Mouse (Mus musculus): ENCODE data around the gene Usp13. TPM values are rescaled to one million over a fixed set of nuclear protein-coding genes. Genes with fewer than 3 reads are reported as not detected.

The Usp13 gene
- polyA plus RNA-seq, 1 experiment from 2014 or later = 9.7 TPM

GRCm38 (mm10) chr3:32970257-32970656 lies 152.9 kb downstream of the Usp13 start:
- H3K9ac ChIP-seq (replicated peaks; ENCODE audit: low read depth, low read length) = no peak overlapping the region
- WGBS = 100% methylated on average over 1 of the region's 1 CpGs
- H3K4me3 ChIP-seq (replicated peaks; ENCODE audit: low read length) = no peak overlapping the region
- H3K4me1 ChIP-seq (replicated peaks; ENCODE audit: control insufficient read depth, insufficient read depth, low read length) = 0 out of 2 replicates have a peak, but pooled peaks cover 4% of the 10 kb centered on the region
- no peaks in the 10 kb centered on the region for H3K9me3 ChIP-seq (ENCODE audit: control insufficient read depth, low read length)
- ATAC-seq = no peak
- no peaks in the 10 kb centered on the region for H3K36me3 ChIP-seq (ENCODE audit: control insufficient read depth, insufficient read depth)
- H3K27me3 ChIP-seq (replicated peaks; ENCODE audit: control insufficient read depth, insufficient read depth, low read length) = no peaks in the 10 kb centered on the region
- no peak overlapping the region for H3K4me2 ChIP-seq (ENCODE audit: low read length)
- no peak overlapping the region for H3K27ac ChIP-seq (ENCODE audit: low read length)

- H3K4me3 ChIP-seq (replicated peaks; ENCODE audit: low read length) = no peak overlapping the region
- 0 out of 2 replicates have a peak, but pooled peaks cover 2% of the 10 kb centered on the region for H3K4me1 ChIP-seq (replicated peaks; ENCODE audit: control insufficient read depth, insufficient read depth, low read length)
- H3K27me3 ChIP-seq (replicated peaks; ENCODE audit: control insufficient read depth, insufficient read depth, low read length) = no peaks in the 10 kb centered on the region
- WGBS = 15% methylated on average over 6 of the region's 6 CpGs
- no peaks in the 10 kb centered on the region for H3K36me3 ChIP-seq (ENCODE audit: control insufficient read depth, insufficient read depth)
- no peak overlapping the region for H3K27ac ChIP-seq (ENCODE audit: low read length)
- H3K9me3 ChIP-seq (ENCODE audit: control insufficient read depth, low read length) = no peaks in the 10 kb centered on the region
- ATAC-seq = no peak
- H3K9ac ChIP-seq (replicated peaks; ENCODE audit: low read depth, low read length) = no peak overlapping the region
- H3K4me2 ChIP-seq (ENCODE audit: low read length) = no peak overlapping the region
Measured at GRCm38 (mm10) chr3:32979238-32979637, 161.9 kb downstream of the Usp13 start.

GRCm38 (mm10) chr3:32979981-32980380 lies 162.6 kb downstream of the Usp13 start:
- no peak overlapping the region for H3K4me2 ChIP-seq (ENCODE audit: low read length)
- ATAC-seq = no peak
- 0 out of 2 replicates have a peak, but pooled peaks cover 2% of the 10 kb centered on the region for H3K4me1 ChIP-seq (replicated peaks; ENCODE audit: control insufficient read depth, insufficient read depth, low read length)
- no peaks in the 10 kb centered on the region for H3K9me3 ChIP-seq (ENCODE audit: control insufficient read depth, low read length)
- H3K27ac ChIP-seq (ENCODE audit: low read length) = no peak overlapping the region
- H3K27me3 ChIP-seq (replicated peaks; ENCODE audit: control insufficient read depth, insufficient read depth, low read length) = no peaks in the 10 kb centered on the region
- H3K9ac ChIP-seq (replicated peaks; ENCODE audit: low read depth, low read length) = no peak overlapping the region
- WGBS = 75% methylated on average over 4 of the region's 4 CpGs
- H3K36me3 ChIP-seq (ENCODE audit: control insufficient read depth, insufficient read depth) = no peaks in the 10 kb centered on the region
- no peak overlapping the region for H3K4me3 ChIP-seq (replicated peaks; ENCODE audit: low read length)

GRCm38 (mm10) chr3:32985141-32985540 lies 167.8 kb downstream of the Usp13 start:
- 76% methylated on average over 3 of the region's 3 CpGs for WGBS
- Histone ChIP-seq H3K4me1 (replicated peaks; ENCODE audit: control insufficient read depth, insufficient read depth, low read length) (no peaks in the 10 kb centered on the region), H3K36me3 (ENCODE audit: control insufficient read depth, insufficient read depth) (no peaks in the 10 kb centered on the region), H3K4me3 (replicated peaks; ENCODE audit: low read length) (no peak overlapping the region), H3K9me3 (ENCODE audit: control insufficient read depth, low read length) (no peaks in the 10 kb centered on the region), H3K9ac (replicated peaks; ENCODE audit: low read depth, low read length) (no peak overlapping the region), H3K27ac (ENCODE audit: low read length) (no peak overlapping the region), H3K4me2 (ENCODE audit: low read length) (no peak overlapping the region), H3K27me3 (replicated peaks; ENCODE audit: control insufficient read depth, insufficient read depth, low read length) (no peaks in the 10 kb centered on the region)
- no peak for ATAC-seq

Other genes starting within 250 kb of the Usp13 start
- 87.8 and 88.3 TPM in 2 replicates for gene Gnb4, start 201.0 kb upstream of the Usp13 start, polyA plus RNA-seq (2015; fragmentation: Nextera tagmentation; extraction: Ambion mirVana)
- 113 and 119 TPM in 2 replicates for gene Actl6a, start 111.2 kb upstream of the Usp13 start, polyA plus RNA-seq (2015; fragmentation: Nextera tagmentation; extraction: Ambion mirVana)
- 283 and 286 TPM in 2 replicates for gene Ndufb5, start 80.6 kb upstream of the Usp13 start, polyA plus RNA-seq (2015; fragmentation: Nextera tagmentation; extraction: Ambion mirVana)
- 30.1 and 37.3 TPM in 2 replicates for gene Mrpl47, start 79.9 kb upstream of the Usp13 start, polyA plus RNA-seq (2015; fragmentation: Nextera tagmentation; extraction: Ambion mirVana)

Data from forebrain, embryonic 16.5 days (tissue).